27 mouse cellular contexts compared by ENCODE assay signal in the genomic region with DNA sequence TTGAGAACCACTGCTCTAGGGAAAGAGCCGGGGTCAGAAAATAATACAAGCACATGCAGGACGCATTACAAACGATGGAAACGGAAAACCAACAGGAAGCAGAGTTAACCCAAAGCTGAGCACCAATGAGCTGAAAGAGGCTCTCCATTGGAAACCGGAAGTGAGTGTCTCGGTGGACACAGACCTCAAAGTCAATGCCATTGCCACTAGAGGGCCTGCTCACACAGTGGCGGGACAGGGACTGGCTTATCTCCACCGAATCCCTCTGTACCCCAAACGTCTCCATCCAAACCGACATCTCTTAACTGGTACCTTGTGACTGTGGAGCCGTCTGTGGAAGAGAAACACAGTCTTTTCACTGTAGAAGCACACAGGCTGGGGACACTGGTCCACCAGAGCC.
A peak's percentile ranks its signal among the peaks of the same experiment; 100 is the strongest.
DNase-seq lines count a peak whose midpoint lies in the region; ATAC-seq and TF ChIP-seq lines count a peak whose summit lies in the region.
"Had no signal": no experiment of that assay in that cellular context is flagged by ENCODE, and none has a peak within 500 bp of the region (broad histone marks: within the 10 kb centered on the region; RNA-seq: fewer than 3 reads in every experiment).

No protein-coding gene starts in this region.

- H3K36me3 ChIP-seq in kidney, postnatal 0 days (ENCODE audit: insufficient read depth, low read length), result no peaks in the 10 kb centered on the region
- H3K36me3 ChIP-seq in lung, embryonic 16.5 days (ENCODE audit: control insufficient read depth, insufficient read depth, low read length), result no peaks in the 10 kb centered on the region
- H3K36me3 ChIP-seq: forebrain, embryonic 10.5 days; G1E; heart, embryonic 15.5 days; intestine, embryonic 15.5 days; limb, embryonic 13.5 days; neural tube, embryonic 12.5 days had no signal

- H3K9me3 ChIP-seq in kidney, postnatal 0 days (replicated peaks; ENCODE audit: low read length), result no peaks in the 10 kb centered on the region
- no peaks in the 10 kb centered on the region for H3K9me3 ChIP-seq in lung, embryonic 16.5 days (ENCODE audit: control insufficient read depth, low read length)
- H3K9me3 ChIP-seq: forebrain, embryonic 10.5 days; heart, embryonic 15.5 days; intestine, embryonic 15.5 days; limb, embryonic 13.5 days; megakaryocyte, embryonic 14.5 days; neural tube, embryonic 12.5 days had no signal

- no peak overlapping the region for H3K27ac ChIP-seq in kidney, postnatal 0 days
- 0 out of 2 replicates have a peak overlapping the region, but pooled peaks have one; percentile 4 for H3K27ac ChIP-seq in lung, embryonic 16.5 days (ENCODE audit: low read length)
- H3K27ac ChIP-seq: heart, embryonic 15.5 days; hindbrain, embryonic 14.5 days; intestine, embryonic 15.5 days; limb, embryonic 13.5 days; neural tube, embryonic 12.5 days had no signal

- TF ChIP-seq CTCF in kidney, postnatal 0 days (IDR thresholded peaks at IDR 0.05; ENCODE audit: low read depth), result peak; percentile 27; the same call in 1 of the 2 replicates

- DNase-seq in adrenal gland, adult 2 months, result peak; percentile 10
- no peak for DNase-seq in adrenal gland, adult 8-10 months
- no peak for DNase-seq in kidney, postnatal 0 days (ENCODE audit: low spot score)
- DNase-seq in kidney, postnatal 14 days, result no peak
- DNase-seq in lung, adult 18-20 months, result no peak
- peak; percentile 33 for DNase-seq in R1 (ENCODE audit: low read depth, low spot score)
- DNase-seq in thymus, adult 18-20 months, result no peak
- DNase-seq: cerebellum, adult 11-12 months; cerebellum, postnatal 10 days; gastrocnemius, postnatal 36 days; heart, postnatal 4 days; lung, adult 2 months; midbrain, embryonic 14.5 days; right cerebral cortex, postnatal 14 days; thymus, postnatal 25 days had no signal

- no peaks in the 10 kb centered on the region for H3K27me3 ChIP-seq in kidney, postnatal 0 days (ENCODE audit: insufficient read depth, low read length)
- H3K27me3 ChIP-seq in lung, embryonic 16.5 days (ENCODE audit: control insufficient read depth, insufficient read depth, low read depth, low read length), result no peaks in the 10 kb centered on the region
- H3K27me3 ChIP-seq: heart, embryonic 15.5 days; intestine, embryonic 15.5 days; limb, embryonic 13.5 days; megakaryocyte, embryonic 14.5 days; neural tube, embryonic 12.5 days; Patski had no signal

- no peak overlapping the region for H3K4me3 ChIP-seq in kidney, postnatal 0 days (replicated peaks; ENCODE audit: low read depth, low read length)
- H3K4me3 ChIP-seq in lung, embryonic 16.5 days (ENCODE audit: low read length), result no peak overlapping the region
- H3K4me3 ChIP-seq: forebrain, embryonic 10.5 days; heart, embryonic 15.5 days; intestine, embryonic 15.5 days; limb, embryonic 13.5 days; megakaryocyte, embryonic 14.5 days; neural tube, embryonic 12.5 days had no signal

- WGBS in kidney, postnatal 0 days, result 81% methylated on average over 11 of the region's 11 CpGs
- 63% methylated on average over 11 of the region's 11 CpGs for WGBS in lung, embryonic 16.5 days

- no peak overlapping the region for H3K9ac ChIP-seq in kidney, postnatal 0 days (ENCODE audit: low read depth, low read length)
- no peak overlapping the region for H3K9ac ChIP-seq in lung, embryonic 16.5 days (ENCODE audit: low read length)
- H3K9ac ChIP-seq: heart, embryonic 15.5 days; hindbrain, embryonic 14.5 days; intestine, embryonic 15.5 days; limb, embryonic 13.5 days; neural tube, embryonic 12.5 days had no signal

- H3K4me2 ChIP-seq in kidney, postnatal 0 days (ENCODE audit: low read length), result no peak overlapping the region
- no peak overlapping the region for H3K4me2 ChIP-seq in lung, embryonic 16.5 days (ENCODE audit: low read depth, low read length)
- H3K4me2 ChIP-seq: heart, embryonic 15.5 days; hindbrain, embryonic 14.5 days; intestine, embryonic 15.5 days; neural tube, embryonic 12.5 days had no signal

- no peaks in the 10 kb centered on the region for H3K4me1 ChIP-seq in kidney, postnatal 0 days (replicated peaks; ENCODE audit: insufficient read depth, low read length)
- peaks cover 7% of the 10 kb centered on the region; the same call in 1 of the 2 replicates for H3K4me1 ChIP-seq in lung, embryonic 16.5 days (replicated peaks; ENCODE audit: control insufficient read depth, insufficient read depth, low read length)
- H3K4me1 ChIP-seq: heart, embryonic 15.5 days; intestine, embryonic 15.5 days; neural tube, embryonic 12.5 days had no signal

- no peak for ATAC-seq in kidney, postnatal 0 days (replicated peaks; ENCODE audit: low FRiP score, low read depth)
- no peak for ATAC-seq in lung, embryonic 16.5 days (ENCODE audit: low read depth)
- ATAC-seq: activated CD4-positive, CD25-positive, alpha-beta regulatory T cell, adult 4 months; CD4-positive, CD25-positive, alpha-beta regulatory T cell, adult 4 months; intestine, embryonic 15.5 days; Patski had no signal

Comparison
In these comparisons a context has a peak if more than half of its experiments do, and no peak if none do; other contexts are left out.
1. DNase-seq: peak in adrenal gland, adult 2 months (single experiment) and R1 (single experiment); none in adrenal gland, adult 8-10 months (single experiment), kidney, postnatal 0 days (single experiment), kidney, postnatal 14 days (single experiment), lung, adult 18-20 months (0 of 2) and thymus, adult 18-20 months (0 of 2).